Mouse (Mus musculus) thymus, adult 2 months (tissue): ENCODE data around the gene Ggact.

ENCODE experiments used
- CTCF ChIP-seq: fragments of 200-500 bp; IDR thresholded peaks from 2 replicates; pipeline ENCODE4 v1.5.1; 2012; ENCODE audit warnings: mild to moderate bottlenecking, control low read depth, low read length, moderate library complexity, borderline replicate concordance; ENCODE audit not compliant: control insufficient read depth, poor library complexity, insufficient read depth; ENCODE audit errors: extremely low read depth
- POLR2A ChIP-seq: fragments of 200-500 bp; IDR thresholded peaks from 2 replicates; pipeline ENCODE4 v1.6.1; 2012; ENCODE audit warnings: mild to moderate bottlenecking, low read length, control low read depth, moderate library complexity; ENCODE audit not compliant: control insufficient read depth, poor library complexity, insufficient read depth; ENCODE audit errors: extremely low read depth

GRCm38 (mm10) chr14:122790111-122790510 is 123.4 kb downstream of the Ggact start:
- TF ChIP-seq CTCF: no peak
- no peak for TF ChIP-seq POLR2A
